Mouse (Mus musculus) induced T-regulatory cell, adult 2 months (primary cell): ENCODE data around the gene Nfkbie.

Experiments used
- DNase-seq: peaks from one replicate; pipeline ENCODE4 v3.0.0-alpha.2; 2012; ENCODE audit warnings: low read depth

Nfkbie gene

GRCm38 (mm10) chr17:45581567-45581983 lies 26.1 kb downstream of the Nfkbie start:
- DNase-seq: peak; percentile 92

DNA sequence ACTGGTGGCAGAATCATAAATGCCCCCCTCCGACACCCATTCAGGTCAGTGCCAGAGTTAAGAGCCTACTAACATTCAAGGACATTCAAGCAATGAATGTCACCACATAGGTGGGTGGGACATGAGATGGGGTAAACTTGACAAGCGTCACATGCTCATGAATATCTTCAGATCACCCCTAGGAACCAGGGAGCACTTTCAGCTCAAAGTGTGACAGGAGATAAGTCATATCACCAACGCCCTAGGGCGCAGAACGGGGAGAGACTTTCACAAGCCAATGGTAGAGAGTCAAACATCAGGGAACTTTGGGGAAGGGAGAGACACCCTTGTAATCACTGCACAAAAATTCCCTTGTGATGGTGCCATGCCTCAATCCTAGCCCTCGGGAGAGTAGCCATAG lies 26.7 kb downstream of the Nfkbie start:
- DNase-seq: peak; percentile 32

DNA sequence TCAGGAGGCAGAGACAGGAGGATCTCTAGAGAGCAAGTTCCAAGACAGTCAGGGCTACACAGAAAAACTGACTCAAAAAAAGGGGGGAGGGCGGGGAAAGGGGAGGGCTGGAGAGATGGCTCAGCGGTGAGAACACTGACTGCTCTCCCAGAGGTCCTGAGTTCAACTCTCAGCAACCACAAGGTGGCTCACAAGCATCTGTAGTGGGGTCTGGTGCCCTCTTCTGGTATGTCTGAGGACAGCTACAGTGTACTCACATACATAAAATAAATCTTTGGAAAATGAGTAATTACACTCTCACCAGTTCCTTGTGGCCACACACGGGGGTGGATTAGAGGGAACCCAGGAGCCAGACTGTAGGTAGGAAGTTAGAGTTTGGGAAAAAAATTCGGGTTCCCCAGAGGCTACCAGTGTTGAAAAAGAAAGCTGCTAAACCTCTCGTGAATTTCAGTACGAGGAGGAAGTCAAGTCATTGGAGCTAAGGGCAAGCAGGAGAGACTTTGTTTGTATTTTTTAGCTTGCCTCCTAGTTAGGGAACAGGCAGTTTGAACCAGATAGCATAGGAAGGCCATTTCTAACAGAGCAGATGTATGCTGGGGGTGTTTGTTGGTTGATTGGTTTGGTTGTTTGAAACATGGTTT lies 27.3 kb downstream of the Nfkbie start:
- DNase-seq: peak; percentile 80

- peak; percentile 8 for DNase-seq
Measured at GRCm38 (mm10) chr17:45584096-45584896, 28.8 kb downstream of the Nfkbie start.

GRCm38 (mm10) chr17:45584939-45585678 lies 29.6 kb downstream of the Nfkbie start:
- DNase-seq: peak; percentile 70

GRCm38 (mm10) chr17:45585725-45586448 lies 30.4 kb downstream of the Nfkbie start:
- DNase-seq: no peak

DNA sequence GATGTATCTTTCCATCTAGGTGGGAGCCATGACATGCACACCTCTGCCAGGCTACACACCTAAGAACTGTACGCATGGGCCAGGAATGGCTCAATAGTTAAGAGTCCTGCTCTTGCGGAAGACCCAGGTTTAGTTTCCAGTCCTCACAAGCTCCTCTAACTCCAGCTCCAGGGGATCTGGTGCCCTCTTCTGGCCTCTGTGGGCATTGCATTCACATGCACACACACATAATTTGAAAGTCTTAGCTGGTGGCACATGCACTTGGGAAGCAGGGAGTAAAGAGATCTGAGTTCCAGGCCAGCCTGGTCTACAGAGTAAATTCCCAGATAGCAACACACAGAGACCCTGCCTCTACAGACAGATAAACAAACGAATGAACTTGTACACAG lies 30.9 kb downstream of the Nfkbie start:
- DNase-seq: peak; percentile 53

- DNase-seq: no peak
Measured at GRCm38 (mm10) chr17:45588370-45588769, 32.9 kb downstream of the Nfkbie start.

- DNase-seq: no peak
Measured at GRCm38 (mm10) chr17:45589236-45589635, 33.7 kb downstream of the Nfkbie start.

- no peak for DNase-seq
Measured at GRCm38 (mm10) chr17:45589844-45590243, 34.3 kb downstream of the Nfkbie start.

DNA sequence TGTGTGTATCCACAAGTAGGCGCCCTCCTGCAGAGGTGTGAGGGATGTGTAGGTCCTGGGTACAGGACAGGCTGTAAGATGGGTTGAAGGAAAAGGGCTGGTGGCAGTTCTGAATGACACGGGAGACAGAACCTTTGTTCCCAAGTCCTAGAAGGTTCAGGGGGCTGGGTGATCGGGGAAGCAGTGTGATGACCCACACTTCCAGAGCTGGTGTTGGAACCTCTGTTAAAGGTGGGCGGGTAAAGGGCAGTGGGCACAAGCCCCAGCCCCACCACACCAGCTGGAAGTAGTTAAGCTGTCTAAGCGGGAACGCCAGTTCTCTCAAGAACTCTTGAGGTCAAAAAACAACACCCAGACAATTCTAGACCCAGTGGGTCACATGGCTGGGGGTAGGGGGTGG lies 34.9 kb downstream of the Nfkbie start:
- DNase-seq: no peak

- DNase-seq: no peak
Measured at GRCm38 (mm10) chr17:45591701-45592605, 36.5 kb downstream of the Nfkbie start.

DNA sequence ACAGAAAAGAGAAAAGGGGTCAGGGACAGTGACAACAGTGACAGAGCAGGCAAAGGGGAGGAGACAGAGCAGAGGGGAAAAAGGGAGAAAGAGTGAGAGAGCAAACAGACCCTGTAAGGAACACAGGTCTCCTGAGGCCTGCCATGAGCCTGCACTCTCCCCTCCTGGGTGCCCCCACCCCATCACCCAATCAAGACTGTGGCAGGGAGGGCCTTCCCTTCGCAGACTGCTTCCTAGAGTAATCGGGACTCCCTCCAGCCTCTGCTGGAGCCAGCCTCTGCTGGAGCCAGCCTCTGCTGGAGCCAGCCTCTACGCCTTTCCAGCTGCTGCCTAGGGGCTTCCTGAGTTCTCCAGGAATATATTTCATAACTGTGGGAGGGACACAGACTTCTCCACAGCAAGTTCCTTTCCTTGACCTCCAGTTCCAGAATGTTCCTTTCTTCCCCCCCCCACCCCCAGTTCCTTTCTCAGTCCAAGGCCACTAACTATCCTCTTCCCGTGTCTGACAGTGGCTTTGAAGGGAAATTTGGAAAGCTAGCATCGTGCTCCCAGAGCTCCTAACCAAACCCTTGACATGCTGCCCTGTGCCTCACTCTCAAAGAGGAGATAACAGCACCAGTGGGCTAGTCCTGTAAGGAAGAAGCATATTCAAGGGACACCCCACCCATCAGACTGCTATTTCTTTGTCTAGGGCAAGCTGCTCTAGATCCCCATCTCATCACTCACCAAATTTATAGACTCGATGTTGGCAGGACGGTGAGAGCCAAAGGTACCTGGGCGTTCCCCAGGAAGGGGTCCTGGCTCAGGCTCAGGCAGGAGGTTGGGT lies 37.3 kb downstream of the Nfkbie start:
- no peak for DNase-seq

DNA sequence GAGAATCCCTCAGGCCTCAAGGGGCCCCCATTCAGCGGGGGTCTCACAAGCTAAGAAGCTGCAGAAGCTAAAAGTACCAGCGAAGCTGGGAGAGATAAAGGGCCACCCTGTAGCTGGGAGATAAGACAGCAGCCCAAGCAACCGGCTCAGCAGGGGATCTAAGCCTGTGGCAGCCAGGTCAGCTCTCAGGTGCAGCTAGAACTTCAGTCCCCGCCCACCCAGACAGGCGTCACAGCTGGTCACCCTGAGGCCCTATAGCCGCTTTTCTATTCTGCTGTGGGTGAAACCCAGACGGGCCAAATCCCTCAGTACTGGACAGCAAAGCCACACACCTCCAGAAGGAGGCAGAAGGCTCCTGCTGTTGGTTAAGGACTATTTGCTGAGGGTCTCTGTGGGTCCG lies 38.0 kb downstream of the Nfkbie start:
- DNase-seq: no peak

DNA sequence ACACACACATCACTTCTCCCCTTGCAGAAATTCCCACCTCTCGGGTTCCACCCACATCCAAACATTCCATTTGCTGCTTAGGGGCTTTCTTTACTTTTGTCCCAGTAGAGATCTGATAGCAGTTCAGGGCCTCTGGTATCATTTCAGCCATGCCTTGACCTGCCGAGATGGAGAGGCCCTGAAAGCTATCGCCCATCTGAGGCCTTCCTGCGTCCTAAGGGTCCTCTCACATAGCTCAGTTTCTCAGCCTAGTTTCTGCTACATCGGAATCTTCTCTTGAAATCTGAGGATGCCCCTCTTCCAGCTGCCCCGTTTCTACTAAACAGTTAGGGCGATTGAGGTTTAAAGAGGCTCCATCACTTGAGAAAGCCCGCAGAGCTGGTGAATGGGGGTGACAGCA lies 38.7 kb downstream of the Nfkbie start:
- no peak for DNase-seq

DNA sequence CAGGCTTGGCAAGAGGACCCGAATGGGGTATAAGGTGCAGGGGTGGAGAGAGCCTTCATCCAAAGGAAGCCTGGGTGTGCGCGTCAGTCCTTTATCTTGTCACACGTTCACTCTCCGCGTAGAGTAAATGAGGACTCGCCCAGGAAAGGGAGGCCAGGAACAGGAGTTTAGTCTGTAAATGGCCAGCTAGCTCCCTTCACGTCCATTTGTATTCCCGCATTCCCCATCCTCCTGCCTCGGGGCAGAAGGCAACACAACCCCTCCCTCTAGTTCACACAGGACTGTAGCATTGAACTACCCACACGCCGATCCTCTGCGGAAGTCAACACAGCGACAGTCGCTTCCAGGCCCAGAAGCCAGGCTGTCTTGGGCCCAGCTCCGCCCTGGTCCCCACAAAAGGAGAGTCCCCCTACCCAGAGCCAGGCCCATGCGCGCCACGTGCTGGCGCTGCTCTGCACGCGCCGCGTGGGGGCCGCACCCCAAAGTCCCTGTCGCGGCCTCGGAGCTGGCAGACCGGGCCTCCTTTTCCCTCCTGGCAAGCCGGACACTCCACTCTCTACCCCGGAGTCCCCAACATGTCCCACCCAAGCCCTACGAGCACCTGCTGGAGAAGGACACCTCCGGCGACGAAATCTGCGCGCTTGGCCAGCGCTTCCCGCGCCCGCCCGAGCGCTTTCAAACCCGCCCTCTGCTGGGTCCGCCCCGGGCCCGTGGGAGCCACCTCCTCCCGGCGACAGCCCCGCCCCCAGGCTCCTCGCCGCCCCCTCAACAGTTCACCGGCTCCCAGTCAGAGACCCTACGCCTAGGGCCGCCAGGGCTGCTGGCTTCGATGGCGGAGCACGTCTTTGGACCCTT lies 39.6 kb downstream of the Nfkbie start:
- DNase-seq: peak; percentile 83

GRCm38 (mm10) chr17:45595736-45596390 lies 40.4 kb downstream of the Nfkbie start:
- peak; percentile 57 for DNase-seq

DNA sequence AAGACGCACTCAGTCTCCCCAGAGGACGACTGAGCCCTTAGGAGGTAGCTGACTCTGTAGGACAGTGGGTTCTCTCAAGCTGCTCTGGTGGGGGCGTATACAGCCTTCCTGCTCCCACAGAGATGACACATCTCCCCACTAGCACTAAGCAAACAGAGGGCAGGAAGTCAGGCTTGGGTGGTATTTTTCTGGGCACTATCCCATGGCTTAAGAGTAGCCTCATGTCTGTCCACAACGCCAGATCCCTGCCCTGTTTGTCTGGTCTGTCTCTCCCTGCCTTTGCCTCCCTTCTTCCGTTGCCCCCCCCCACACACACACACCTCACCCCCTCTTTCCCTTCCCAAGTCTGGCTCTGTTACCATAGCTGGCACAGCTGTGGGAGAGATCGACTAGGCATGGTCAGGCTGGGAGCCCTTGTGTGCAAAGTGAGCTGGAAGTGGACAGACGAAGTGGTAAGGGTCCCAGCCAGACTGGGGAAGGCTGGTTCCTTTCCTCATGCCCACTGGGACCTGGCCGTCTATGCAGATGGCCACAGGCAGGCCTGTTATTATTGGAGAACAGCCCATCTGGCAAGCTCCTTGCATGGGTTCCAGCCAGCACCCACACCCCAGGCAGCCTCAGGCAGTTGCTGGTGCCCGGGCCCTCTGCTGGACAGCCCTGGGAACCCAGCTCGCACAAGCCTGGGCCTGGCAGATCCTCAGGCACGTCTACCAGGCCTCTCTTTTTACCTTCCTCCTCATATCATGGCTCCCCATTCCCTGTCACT lies 41.3 kb downstream of the Nfkbie start:
- peak; percentile 64 for DNase-seq
